Mouse (Mus musculus): ENCODE data around the gene Wiz. TPM values are rescaled to one million over a fixed set of nuclear protein-coding genes. Genes with fewer than 3 reads are reported as not detected.
A peak's percentile ranks its signal among the peaks of the same experiment; 100 is the strongest.

Gene Wiz
- polyA plus RNA-seq, 1 experiment from 2014 or later = 59.2 TPM

- H3K4me2 ChIP-seq (ENCODE audit: low read length) = no peak overlapping the region
- no peak for DNase-seq
- H3K9ac ChIP-seq (replicated peaks; ENCODE audit: low read length) = no peak overlapping the region
- no peaks in the 10 kb centered on the region for H3K27me3 ChIP-seq (ENCODE audit: control insufficient read depth, insufficient read depth, low read length)
- H3K4me3 ChIP-seq (replicated peaks; ENCODE audit: low read depth, low read length) = no peak overlapping the region
- no peak for ATAC-seq (ENCODE audit: low FRiP score, low TSS enrichment)
- H3K9me3 ChIP-seq (ENCODE audit: control insufficient read depth, low read length) = no peaks in the 10 kb centered on the region
- 90% methylated on average over 31 of the region's 31 CpGs for whole genome bisulfite sequencing
- no peaks in the 10 kb centered on the region for H3K4me1 ChIP-seq (ENCODE audit: control insufficient read depth, insufficient read depth, low read length)
- no peak overlapping the region for H3K27ac ChIP-seq (replicated peaks; ENCODE audit: low read depth, low read length)
- H3K36me3 ChIP-seq (ENCODE audit: control insufficient read depth, insufficient read depth, low read length) = peaks cover 83% of the 10 kb centered on the region
Measured at GRCm38 (mm10) chr17:32333675-32334303, 55.5 kb downstream of the Wiz start.

GRCm38 (mm10) chr17:32327501-32327900 is 61.7 kb downstream of the Wiz start:
- H3K4me1 ChIP-seq (ENCODE audit: control insufficient read depth, insufficient read depth, low read length) = no peaks in the 10 kb centered on the region; the same call in 1 of the 2 replicates
- no peak overlapping the region for H3K27ac ChIP-seq (replicated peaks; ENCODE audit: low read depth, low read length)
- ATAC-seq (ENCODE audit: low FRiP score, low TSS enrichment) (no peak), DNase-seq (no peak)
- H3K36me3 ChIP-seq (ENCODE audit: control insufficient read depth, insufficient read depth, low read length) = peaks cover 44% of the 10 kb centered on the region
- no peaks in the 10 kb centered on the region for H3K9me3 ChIP-seq (ENCODE audit: control insufficient read depth, low read length)
- H3K9ac ChIP-seq (replicated peaks; ENCODE audit: low read length) = no peak overlapping the region
- H3K4me3 ChIP-seq (replicated peaks; ENCODE audit: low read depth, low read length) = no peak overlapping the region
- no peaks in the 10 kb centered on the region for H3K27me3 ChIP-seq (ENCODE audit: control insufficient read depth, insufficient read depth, low read length)
- no peak overlapping the region for H3K4me2 ChIP-seq (ENCODE audit: low read length)

GRCm38 (mm10) chr17:32322809-32323208 is 66.4 kb downstream of the Wiz start:
- Histone ChIP-seq H3K4me3 (replicated peaks; ENCODE audit: low read depth, low read length) (0 out of 2 replicates have a peak overlapping the region, but pooled peaks have one; percentile 1), H3K9ac (replicated peaks; ENCODE audit: low read length) (no peak overlapping the region), H3K9me3 (ENCODE audit: control insufficient read depth, low read length) (no peaks in the 10 kb centered on the region), H3K36me3 (ENCODE audit: control insufficient read depth, insufficient read depth, low read length) (peaks cover 18% of the 10 kb centered on the region), H3K27ac (replicated peaks; ENCODE audit: low read depth, low read length) (no peak overlapping the region), H3K4me2 (ENCODE audit: low read length) (no peak overlapping the region), H3K27me3 (ENCODE audit: control insufficient read depth, insufficient read depth, low read length) (no peaks in the 10 kb centered on the region), H3K4me1 (ENCODE audit: control insufficient read depth, insufficient read depth, low read length) (peaks cover 18% of the 10 kb centered on the region)
- ATAC-seq (ENCODE audit: low FRiP score, low TSS enrichment) = no peak
- DNase-seq = no peak
- WGBS = 92% methylated on average over 1 of the region's 1 CpGs

GRCm38 (mm10) chr17:32321836-32322235 is 67.4 kb downstream of the Wiz start:
- Histone ChIP-seq H3K9me3 (ENCODE audit: control insufficient read depth, low read length) (no peaks in the 10 kb centered on the region), H3K4me2 (ENCODE audit: low read length) (peak overlapping the region; percentile 69), H3K9ac (replicated peaks; ENCODE audit: low read length) (peak overlapping the region; percentile 82), H3K4me3 (replicated peaks; ENCODE audit: low read depth, low read length) (peak overlapping the region; percentile 89), H3K4me1 (ENCODE audit: control insufficient read depth, insufficient read depth, low read length) (peaks cover 18% of the 10 kb centered on the region), H3K36me3 (ENCODE audit: control insufficient read depth, insufficient read depth, low read length) (peaks cover 23% of the 10 kb centered on the region), H3K27me3 (ENCODE audit: control insufficient read depth, insufficient read depth, low read length) (no peaks in the 10 kb centered on the region), H3K27ac (replicated peaks; ENCODE audit: low read depth, low read length) (peak overlapping the region; percentile 95)
- DNase-seq = peak; percentile 4
- ATAC-seq (ENCODE audit: low FRiP score, low TSS enrichment) = no peak
- WGBS = 25% methylated on average over 6 of the region's 6 CpGs

- Histone ChIP-seq H3K4me1 (ENCODE audit: control insufficient read depth, insufficient read depth, low read length) (peaks cover 18% of the 10 kb centered on the region), H3K27me3 (ENCODE audit: control insufficient read depth, insufficient read depth, low read length) (no peaks in the 10 kb centered on the region), H3K9ac (replicated peaks; ENCODE audit: low read length) (peak overlapping the region; percentile 82), H3K4me3 (replicated peaks; ENCODE audit: low read depth, low read length) (peak overlapping the region; percentile 89), H3K36me3 (ENCODE audit: control insufficient read depth, insufficient read depth, low read length) (peaks cover 28% of the 10 kb centered on the region), H3K9me3 (ENCODE audit: control insufficient read depth, low read length) (no peaks in the 10 kb centered on the region), H3K27ac (replicated peaks; ENCODE audit: low read depth, low read length) (peak overlapping the region; percentile 95), H3K4me2 (ENCODE audit: low read length) (peak overlapping the region; percentile 69)
- WGBS = 0% methylated on average over 23 of the region's 23 CpGs
- no peak for DNase-seq
- ATAC-seq (ENCODE audit: low FRiP score, low TSS enrichment) = peak; percentile 74
Measured at GRCm38 (mm10) chr17:32321390-32321734, 67.9 kb downstream of the Wiz start.

GRCm38 (mm10) chr17:32320597-32321389 is 68.4 kb downstream of the Wiz start, which contains the start of gene Akap8:
Gene Akap8 (minus strand): TSS chr17:32321238.
- Histone ChIP-seq H3K4me3 (replicated peaks; ENCODE audit: low read depth, low read length) (peak within 1 kb of the TSS; percentile 89), H3K9ac (replicated peaks; ENCODE audit: low read length) (peak within 1 kb of the TSS; percentile 82), H3K27ac (replicated peaks; ENCODE audit: low read depth, low read length) (peak within 1 kb of the TSS; percentile 95), H3K27me3 (ENCODE audit: control insufficient read depth, insufficient read depth, low read length) (no peaks in the 10 kb centered on the region), H3K36me3 (ENCODE audit: control insufficient read depth, insufficient read depth, low read length) (peaks cover 30% of the 10 kb centered on the region), H3K4me2 (ENCODE audit: low read length) (peak within 1 kb of the TSS; percentile 69), H3K4me1 (ENCODE audit: control insufficient read depth, insufficient read depth, low read length) (peaks cover 18% of the 10 kb centered on the region), H3K9me3 (ENCODE audit: control insufficient read depth, low read length) (no peaks in the 10 kb centered on the region)
- ATAC-seq (ENCODE audit: low FRiP score, low TSS enrichment) = peak; percentile 96
- DNase-seq = peak; percentile 99
- WGBS = under 1% methylated on average over 83 of the region's 83 CpGs

- WGBS = 0% methylated on average over 7 of the region's 7 CpGs
- ATAC-seq (ENCODE audit: low FRiP score, low TSS enrichment) (no peak), DNase-seq (no peak)
Measured at GRCm38 (mm10) chr17:32319950-32320349, 69.3 kb downstream of the Wiz start.

GRCm38 (mm10) chr17:32317708-32318107 is 71.5 kb downstream of the Wiz start:
- H3K27ac ChIP-seq (replicated peaks; ENCODE audit: low read depth, low read length) = no peak overlapping the region
- peaks cover 53% of the 10 kb centered on the region for H3K36me3 ChIP-seq (ENCODE audit: control insufficient read depth, insufficient read depth, low read length)
- H3K27me3 ChIP-seq (ENCODE audit: control insufficient read depth, insufficient read depth, low read length) = no peaks in the 10 kb centered on the region
- no peak overlapping the region for H3K4me3 ChIP-seq (replicated peaks; ENCODE audit: low read depth, low read length)
- DNase-seq (no peak), ATAC-seq (ENCODE audit: low FRiP score, low TSS enrichment) (no peak)
- peaks cover 18% of the 10 kb centered on the region for H3K4me1 ChIP-seq (ENCODE audit: control insufficient read depth, insufficient read depth, low read length)
- H3K4me2 ChIP-seq (ENCODE audit: low read length) = no peak overlapping the region
- H3K9ac ChIP-seq (replicated peaks; ENCODE audit: low read length) = no peak overlapping the region
- WGBS = 93% methylated on average over 3 of the region's 3 CpGs
- no peaks in the 10 kb centered on the region for H3K9me3 ChIP-seq (ENCODE audit: control insufficient read depth, low read length)

More at GRCm38 (mm10) chr17:32319950-32320349, 69.3 kb downstream of the Wiz start:
- Histone ChIP-seq H3K4me1 (ENCODE audit: control insufficient read depth, insufficient read depth, low read length) (peaks cover 18% of the 10 kb centered on the region), H3K36me3 (ENCODE audit: control insufficient read depth, insufficient read depth, low read length) (peaks cover 35% of the 10 kb centered on the region), H3K4me3 (replicated peaks; ENCODE audit: low read depth, low read length) (peak overlapping the region; percentile 89), H3K4me2 (ENCODE audit: low read length) (peak overlapping the region; percentile 69), H3K9me3 (ENCODE audit: control insufficient read depth, low read length) (no peaks in the 10 kb centered on the region), H3K9ac (replicated peaks; ENCODE audit: low read length) (peak overlapping the region; percentile 82), H3K27ac (replicated peaks; ENCODE audit: low read depth, low read length) (peak overlapping the region; percentile 95), H3K27me3 (ENCODE audit: control insufficient read depth, insufficient read depth, low read length) (no peaks in the 10 kb centered on the region)

Measured in midbrain, embryonic 14.5 days (tissue).